Mouse (Mus musculus) hindbrain, postnatal 0 days (tissue): ENCODE data around the gene Fli1. TPM values are rescaled to one million over a fixed set of nuclear protein-coding genes. Genes with fewer than 3 reads are reported as not detected.

Experiments
- ATAC-seq: fragments of 200-750 bp; cut with Nextera tagmentation; 2 replicates; pipeline ENCODE4 v1.8.0; 2017; ENCODE audit warnings: mild to moderate bottlenecking, moderate TSS enrichment, moderate library complexity
- DNase-seq: peaks from one replicate; pipeline ENCODE4 v3.0.0-alpha.2; 2015; ENCODE audit warnings: low spot score
- H3K27ac ChIP-seq: fragments of 300-500 bp; sonication (generic); 2 replicates; pipeline ENCODE4 v1.5.1; 2014; ENCODE audit warnings: mild to moderate bottlenecking
- H3K27me3 ChIP-seq: fragments of 300-500 bp; sonication (generic); 2 replicates; pipeline ENCODE4 v1.6.1; 2014; ENCODE audit warnings: low read length, mixed read lengths; ENCODE audit not compliant: insufficient read depth
- H3K36me3 ChIP-seq: fragments of 300-500 bp; sonication (generic); 2 replicates; pipeline ENCODE4 v1.6.1; 2014; ENCODE audit warnings: low read length, mixed read lengths; ENCODE audit not compliant: insufficient read depth
- H3K4me1 ChIP-seq: fragments of 300-500 bp; sonication (generic); 2 replicates; pipeline ENCODE4 v1.6.1; 2014; ENCODE audit warnings: antibody characterized with exemption, low read length, mixed read lengths; ENCODE audit not compliant: insufficient read depth
- H3K4me2 ChIP-seq: fragments of 300-500 bp; sonication (generic); 2 replicates; pipeline ENCODE4 v1.6.1; 2014; ENCODE audit warnings: low read depth, mild to moderate bottlenecking, low read length, moderate library complexity, mixed read lengths
- H3K4me3 ChIP-seq: fragments of 300-500 bp; sonication (generic); 2 replicates; pipeline ENCODE4 v1.5.1; 2014; ENCODE audit warnings: low read length
- H3K9ac ChIP-seq: fragments of 300-500 bp; sonication (generic); replicated peaks from 2 replicates; pipeline ENCODE4 v1.6.1; 2014; ENCODE audit warnings: mild to moderate bottlenecking, low read length, moderate library complexity, mixed read lengths
- H3K9me3 ChIP-seq: fragments of 300-500 bp; sonication (generic); 2 replicates; pipeline ENCODE4 v1.6.1; 2016; ENCODE audit warnings: low read length, mixed read lengths
- CTCF ChIP-seq: IDR thresholded peaks from 2 replicates; pipeline ENCODE4 v1.5.1; 2016; ENCODE audit warnings: antibody characterized with exemption, control low read depth, low read depth
- WGBS: fragments of 180-500 bp; shearing (Covaris S2); extraction: QIAGEN DNeasy Blood & Tissue Kit; methylation state at CpG from one replicate; pipeline ENCODE4 v1.1.7; 2014; 5-methylcytosine and 5-hydroxymethylcytosine counted together
- polyA plus RNA-seq: library from polyadenylated mRNA; unstranded; fragments of >200 nt; fragmentation: Nextera tagmentation; extraction: Ambion mirVana; gene quantifications from 2 replicates; pipeline ENCODE4 v1.2.1, GENCODE M21; 2015
- total RNA-seq: library from RNA; depleted of rRNA; stranded (reverse); fragments of >200 nt; gene quantifications from 2 replicates; pipeline ENCODE4 v1.2.3, GENCODE M21; 2014

The Fli1 gene
- total and polyA plus RNA-seq, 2 experiments from 2014 or later, result 5.6 to 10.8 TPM

- no peak overlapping the region for H3K9ac ChIP-seq
- no peak for DNase-seq
- ATAC-seq, result no peak
- H3K4me2 ChIP-seq, result no peak overlapping the region
- no peak overlapping the region for H3K4me3 ChIP-seq
- H3K4me1 ChIP-seq, result no peaks in the 10 kb centered on the region
- H3K36me3 ChIP-seq, result no peaks in the 10 kb centered on the region
- H3K9me3 ChIP-seq, result no peaks in the 10 kb centered on the region
- WGBS, result 79% methylated on average over 13 of the region's 13 CpGs
- no peak for TF ChIP-seq CTCF
- H3K27me3 ChIP-seq, result no peaks in the 10 kb centered on the region
- no peak overlapping the region for H3K27ac ChIP-seq
These were observed 24.1 kb downstream of the Fli1 start for GRCm38 (mm10) chr9:32518351-32519075.

- no peak overlapping the region for H3K9ac ChIP-seq
- H3K4me2 ChIP-seq, result no peak overlapping the region
- no peaks in the 10 kb centered on the region for H3K36me3 ChIP-seq
- ATAC-seq, result no peak
- H3K27me3 ChIP-seq, result no peaks in the 10 kb centered on the region
- no peak for DNase-seq
- no peak overlapping the region for H3K27ac ChIP-seq
- TF ChIP-seq CTCF, result no peak
- 77% methylated on average over 9 of the region's 9 CpGs for WGBS
- H3K4me3 ChIP-seq, result no peak overlapping the region
- no peaks in the 10 kb centered on the region for H3K9me3 ChIP-seq
- H3K4me1 ChIP-seq, result no peaks in the 10 kb centered on the region
These were observed 26.0 kb downstream of the Fli1 start for GRCm38 (mm10) chr9:32516691-32517090.

GRCm38 (mm10) chr9:32515894-32516686 is 26.6 kb downstream of the Fli1 start:
- Histone ChIP-seq H3K4me3 (no peak overlapping the region), H3K27me3 (no peaks in the 10 kb centered on the region), H3K4me1 (no peaks in the 10 kb centered on the region), H3K4me2 (no peak overlapping the region), H3K9ac (no peak overlapping the region), H3K27ac (no peak overlapping the region), H3K9me3 (no peaks in the 10 kb centered on the region), H3K36me3 (no peaks in the 10 kb centered on the region)
- TF ChIP-seq CTCF, result no peak
- no peak for DNase-seq
- no peak for ATAC-seq
- 80% methylated on average over 10 of the region's 10 CpGs for WGBS

GRCm38 (mm10) chr9:32514406-32515058 is 28.1 kb downstream of the Fli1 start:
- H3K9ac ChIP-seq, result no peak overlapping the region
- ATAC-seq (no peak), DNase-seq (no peak)
- no peaks in the 10 kb centered on the region for H3K27me3 ChIP-seq
- no peaks in the 10 kb centered on the region for H3K36me3 ChIP-seq
- WGBS, result 72% methylated on average over 6 of the region's 6 CpGs
- no peaks in the 10 kb centered on the region for H3K9me3 ChIP-seq
- no peak overlapping the region for H3K4me2 ChIP-seq
- H3K27ac ChIP-seq, result no peak overlapping the region
- no peak overlapping the region for H3K4me3 ChIP-seq
- no peaks in the 10 kb centered on the region for H3K4me1 ChIP-seq
- TF ChIP-seq CTCF, result no peak

- no peak for ATAC-seq
These were observed 29.2 kb downstream of the Fli1 start for GRCm38 (mm10) chr9:32513471-32513870.

GRCm38 (mm10) chr9:32510454-32511263 is 32.0 kb downstream of the Fli1 start:
- no peak for TF ChIP-seq CTCF
- ATAC-seq (no peak), DNase-seq (no peak)
- Histone ChIP-seq H3K36me3 (no peaks in the 10 kb centered on the region), H3K9me3 (no peaks in the 10 kb centered on the region), H3K4me1 (no peaks in the 10 kb centered on the region), H3K27me3 (no peaks in the 10 kb centered on the region), H3K4me3 (no peak overlapping the region), H3K9ac (no peak overlapping the region), H3K27ac (no peak overlapping the region), H3K4me2 (no peak overlapping the region)
- 75% methylated on average over 7 of the region's 7 CpGs for WGBS

More at GRCm38 (mm10) chr9:32513471-32513870, 29.2 kb downstream of the Fli1 start:
- H3K27ac ChIP-seq, result no peak overlapping the region
- H3K27me3 ChIP-seq, result no peaks in the 10 kb centered on the region
- no peak overlapping the region for H3K4me2 ChIP-seq
- H3K4me3 ChIP-seq, result no peak overlapping the region
- no peaks in the 10 kb centered on the region for H3K36me3 ChIP-seq
- H3K4me1 ChIP-seq, result no peaks in the 10 kb centered on the region
- 74% methylated on average over 2 of the region's 2 CpGs for WGBS
- no peak for DNase-seq
- TF ChIP-seq CTCF, result no peak
- no peak overlapping the region for H3K9ac ChIP-seq
- H3K9me3 ChIP-seq, result no peaks in the 10 kb centered on the region
